Mouse (Mus musculus) myocyte (in vitro differentiated cells): Measurements from ENCODE around the gene Ghrhr.

Experiments
- CEBPB ChIP-seq: IDR thresholded peaks from 2 replicates; pipeline ENCODE4 v1.6.1; 2011; ENCODE audit warnings: mild to moderate bottlenecking, moderate library complexity; ENCODE audit not compliant: poor library complexity, insufficient read depth, severe bottlenecking
- E2F4 ChIP-seq: IDR thresholded peaks from one replicate; pipeline ENCODE4 v1.6.1; 2011; ENCODE audit warnings: mild to moderate bottlenecking, control low read depth, moderate library complexity; ENCODE audit not compliant: insufficient read depth
- MAX ChIP-seq: IDR thresholded peaks from one replicate; pipeline ENCODE4 v1.6.1; 2011; ENCODE audit warnings: low read depth, mild to moderate bottlenecking, control low read depth
- MYOG ChIP-seq, 3 experiments: IDR thresholded peaks; one replicate each; pipeline ENCODE4 v1.6.1; 2011; ENCODE audit warnings: control low read depth in 2 of 3, low read depth in 2 of 3, mild to moderate bottlenecking in 2 of 3; ENCODE audit not compliant: insufficient read length in 2 of 3, control insufficient read depth in 1 of 3, insufficient read depth in 1 of 3
- POLR2A ChIP-seq: IDR thresholded peaks from one replicate; pipeline ENCODE4 v1.6.1; 2011; ENCODE audit warnings: low read depth, mild to moderate bottlenecking, control low read depth, moderate library complexity; ENCODE audit not compliant: insufficient read length
- REST ChIP-seq: IDR thresholded peaks from one replicate; pipeline ENCODE4 v1.6.1; 2011; ENCODE audit warnings: mild to moderate bottlenecking, control low read depth, moderate library complexity; ENCODE audit not compliant: insufficient read depth, insufficient read length
- TCF12 ChIP-seq: IDR thresholded peaks from one replicate; pipeline ENCODE4 v1.6.1; 2011; ENCODE audit warnings: mild to moderate bottlenecking, control low read depth; ENCODE audit not compliant: poor library complexity, insufficient read depth, severe bottlenecking
- TCF3 ChIP-seq: IDR thresholded peaks from one replicate; pipeline ENCODE4 v1.6.1; 2011; ENCODE audit warnings: low read depth, control low read depth; ENCODE audit not compliant: insufficient read length
- USF1 ChIP-seq: IDR thresholded peaks from one replicate; pipeline ENCODE4 v1.6.1; 2011; ENCODE audit warnings: low read depth, mild to moderate bottlenecking, control low read depth, moderate library complexity

DNA sequence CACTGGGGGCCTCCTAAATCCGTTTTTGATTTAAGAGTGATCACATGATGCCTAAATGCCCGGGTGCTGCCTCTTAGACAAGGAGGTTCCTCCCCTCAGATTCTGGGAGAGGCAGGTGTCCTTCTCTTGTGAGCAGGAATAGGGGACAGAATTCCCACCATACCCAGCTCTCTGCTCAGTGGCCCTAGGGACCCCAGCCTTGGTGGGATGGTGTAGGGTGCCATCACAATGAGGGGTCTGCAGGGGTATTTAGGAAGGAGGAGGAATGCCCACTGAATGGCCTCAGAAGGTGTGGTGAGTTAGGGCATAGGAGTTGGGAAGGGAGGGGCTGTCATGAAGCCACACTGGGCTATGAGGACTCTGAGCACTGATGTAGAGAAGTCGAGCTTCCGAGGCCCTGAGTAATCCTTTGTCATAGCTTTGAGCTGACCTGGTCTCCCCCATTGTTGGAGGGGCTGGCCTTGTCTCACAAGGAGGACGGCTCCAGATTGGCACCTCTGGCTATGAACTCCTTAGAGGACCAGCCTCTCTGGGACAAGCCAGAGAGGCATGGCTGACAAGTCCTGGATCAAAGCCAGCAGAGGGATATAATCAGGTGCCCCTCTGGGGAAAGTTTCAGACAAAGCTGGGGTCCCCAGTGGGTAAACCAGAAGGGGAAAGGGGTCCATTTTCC, 43.9 kb upstream of the Ghrhr start:
- TF ChIP-seq USF1 (no peak), POLR2A (no peak), REST (no peak), E2F4 (no peak), MYOG (IDR thresholded peaks at IDR 0.05; ENCODE audit: control insufficient read depth in 1 of 3, insufficient read depth in 1 of 3, insufficient read length in 2 of 3, low read depth in 2 of 3) (no peak), MAX (no peak), TCF12 (no peak), TCF3 (no peak), CEBPB (no peak)
